ENCODE assay signal across 25 mouse cellular contexts in the genomic region with DNA sequence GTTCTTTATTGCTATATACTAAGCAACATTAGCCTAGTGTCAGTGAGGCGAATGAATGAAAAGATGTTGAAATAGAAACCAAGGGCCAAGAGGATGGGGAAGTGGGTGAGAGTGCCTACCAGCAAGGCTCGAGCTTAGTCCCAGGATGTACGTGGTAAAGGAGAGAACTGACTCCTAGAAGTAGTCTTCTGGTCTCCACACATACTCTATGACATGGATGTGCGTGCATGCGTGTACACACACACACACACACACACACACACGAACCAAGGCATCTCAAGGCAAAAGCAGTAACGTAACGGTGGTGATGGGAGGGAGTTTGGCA. TPM values are rescaled to one million over a fixed set of nuclear protein-coding genes. Genes with fewer than 3 reads are reported as not detected.
DNase-seq lines count a peak whose midpoint lies in the region; ATAC-seq and TF ChIP-seq lines count a peak whose summit lies in the region.
"Had no signal": no experiment of that assay in that cellular context is flagged by ENCODE, and none has a peak within 500 bp of the region (broad histone marks: within the 10 kb centered on the region; RNA-seq: fewer than 3 reads in every experiment).

No protein-coding gene starts in this region.

- peak overlapping the region; percentile 43; the same call in 1 of the 2 replicates for H3K4me2 ChIP-seq in liver, postnatal 0 days (ENCODE audit: low read depth, low read length)
- no peak overlapping the region for H3K4me2 ChIP-seq in liver, embryonic 11.5 days
- H3K4me2 ChIP-seq in CH12.LX (ENCODE audit: insufficient read depth, low read depth, poor library complexity, severe bottlenecking) = peak overlapping the region; percentile 91
- no peak overlapping the region for H3K4me2 ChIP-seq in intestine, postnatal 0 days (replicated peaks; ENCODE audit: low read depth)
- H3K4me2 ChIP-seq: embryonic facial prominence, embryonic 15.5 days; heart, embryonic 12.5 days; hindbrain, embryonic 15.5 days; midbrain, embryonic 11.5 days; neural tube, embryonic 13.5 days had no signal

- no peak for TF ChIP-seq EP300 in liver, postnatal 0 days (IDR thresholded peaks at IDR 0.05; ENCODE audit: low read depth)
- no peak for TF ChIP-seq EP300 in CH12.LX (IDR thresholded peaks at IDR 0.05; ENCODE audit: low read length)

- TF ChIP-seq POLR2A in CH12.LX (IDR thresholded peaks at IDR 0.05; ENCODE audit: low read depth, low read length) = no peak

- no peak for TF ChIP-seq CTCF in liver, postnatal 0 days (IDR thresholded peaks at IDR 0.05; ENCODE audit: low read depth)
- no peak for TF ChIP-seq CTCF in CH12.LX (conservative IDR thresholded peaks at IDR 0.05 in 1 of 2, IDR thresholded peaks at IDR 0.05 in 1 of 2; ENCODE audit: low read depth in 2 of 2, low read length in 2 of 2)
- no peak for TF ChIP-seq CTCF in intestine, postnatal 0 days (IDR thresholded peaks at IDR 0.05; ENCODE audit: low read depth)

- H3K4me3 ChIP-seq in liver, postnatal 0 days (ENCODE audit: low read depth, low read length) = no peak overlapping the region
- no peak overlapping the region for H3K4me3 ChIP-seq in liver, embryonic 11.5 days (ENCODE audit: low read depth, low read length)
- H3K4me3 ChIP-seq in CH12.LX (replicated peaks in 1 of 3; ENCODE audit: low read depth in 2 of 3, low read length in 2 of 3, poor library complexity in 1 of 3) = peak overlapping the region; percentile 43 to 47 (median 45)
- no peak overlapping the region for H3K4me3 ChIP-seq in intestine, postnatal 0 days (ENCODE audit: low read depth, low read length)
- H3K4me3 ChIP-seq: embryonic facial prominence, embryonic 10.5 days; embryonic facial prominence, embryonic 15.5 days; heart, adult 2 months; heart, embryonic 12.5 days; hindbrain, embryonic 10.5 days; hindbrain, embryonic 15.5 days; neural tube, embryonic 13.5 days had no signal

- no peak for DNase-seq in liver, postnatal 0 days
- DNase-seq in liver, embryonic 11.5 days (ENCODE audit: low spot score) = no peak
- peak; percentile 60 for DNase-seq in 416B (ENCODE audit: low read depth)
- DNase-seq in CH12.LX (ENCODE audit: extremely low read depth) = peak; percentile 29
- DNase-seq in layer of hippocampus, adult 9-11 months = no peak
- DNase-seq in right cerebral cortex, postnatal 14 days = no peak
- DNase-seq: cerebellum, adult 11-12 months; layer of hippocampus, postnatal 36 days; left cerebral cortex, postnatal 4 days; thymus, postnatal 4 days had no signal

- H3K4me1 ChIP-seq in liver, postnatal 0 days (ENCODE audit: insufficient read depth) = peaks cover 4% of the 10 kb centered on the region; the same call in 1 of the 2 replicates
- H3K4me1 ChIP-seq in liver, embryonic 11.5 days (replicated peaks; ENCODE audit: control insufficient read depth, insufficient read depth, low read length) = 0 out of 2 replicates have a peak, but pooled peaks cover 7% of the 10 kb centered on the region
- H3K4me1 ChIP-seq in CH12.LX (ENCODE audit: control insufficient read depth in 1 of 2, insufficient read depth in 2 of 2) = peaks cover 3 to 14% of the 10 kb centered on the region in 2 experiments
- H3K4me1 ChIP-seq in intestine, postnatal 0 days (replicated peaks; ENCODE audit: control insufficient read depth, insufficient read depth, low read length) = no peaks in the 10 kb centered on the region
- H3K4me1 ChIP-seq: embryonic facial prominence, embryonic 10.5 days; heart, embryonic 12.5 days; hindbrain, embryonic 15.5 days; neural tube, embryonic 13.5 days had no signal

- no peaks in the 10 kb centered on the region for H3K27me3 ChIP-seq in liver, postnatal 0 days (ENCODE audit: insufficient read depth, low read length)
- H3K27me3 ChIP-seq in liver, embryonic 11.5 days (replicated peaks; ENCODE audit: control insufficient read depth, insufficient read depth, low read length) = peaks cover 2% of the 10 kb centered on the region
- H3K27me3 ChIP-seq in CH12.LX (replicated peaks) = no peaks in the 10 kb centered on the region
- H3K27me3 ChIP-seq in intestine, postnatal 0 days (replicated peaks; ENCODE audit: control insufficient read depth, insufficient read depth, low read length) = no peaks in the 10 kb centered on the region
- H3K27me3 ChIP-seq: embryonic facial prominence, embryonic 15.5 days; hindbrain, embryonic 15.5 days; neural tube, embryonic 13.5 days had no signal

- no peak for TF ChIP-seq RAD21 in CH12.LX (IDR thresholded peaks at IDR 0.05; ENCODE audit: low read depth, low read length)

- in situ Hi-C loops in CH12.LX (cut with MboI; ENCODE audit: low pct_ligation_motif_present, low pct_unique_long_range_greater_than_20kb, low sequenced_read_pairs) = loop anchor here (10.0 kb wide), 1 partner anchor 178 kb away; no protein-coding TSS in a partner anchor

- no peak overlapping the region for H3K27ac ChIP-seq in liver, postnatal 0 days (ENCODE audit: low read depth)
- H3K27ac ChIP-seq in liver, embryonic 11.5 days (ENCODE audit: low read depth, low read length) = no peak overlapping the region
- no peak overlapping the region for H3K27ac ChIP-seq in CH12.LX (ENCODE audit: insufficient read depth, low read depth)
- H3K27ac ChIP-seq in intestine, postnatal 0 days (ENCODE audit: low read depth, low read length) = no peak overlapping the region
- H3K27ac ChIP-seq: embryonic facial prominence, embryonic 10.5 days; heart, adult 2 months; hindbrain, embryonic 10.5 days; hindbrain, embryonic 15.5 days; kidney, postnatal 0 days; liver, embryonic 14.5 days; macrophage; neural tube, embryonic 13.5 days had no signal

- dilution Hi-C loops in CH12.LX (cut with MboI; ENCODE audit: extremely low pct_ligation_motif_present, extremely low pct_unique_long_range_greater_than_20kb, low sequenced_read_pairs) = no loop called here

- no peak for ATAC-seq in liver, postnatal 0 days
- no peak for ATAC-seq in liver, embryonic 11.5 days (replicated peaks; ENCODE audit: low FRiP score)
- peak; percentile 89 for ATAC-seq in megakaryocyte, adult 5-6 weeks (ENCODE audit: poor library complexity, severe bottlenecking)
- no peak for ATAC-seq in intestine, postnatal 0 days
- ATAC-seq: inflammation-experienced regulatory T-cells, adult 6 months had no signal

- no peak overlapping the region for H3K9ac ChIP-seq in liver, postnatal 0 days (replicated peaks)
- no peak overlapping the region for H3K9ac ChIP-seq in liver, embryonic 11.5 days (ENCODE audit: low read depth, low read length)
- H3K9ac ChIP-seq in CH12.LX (ENCODE audit: insufficient read depth, low read depth) = 0 out of 2 replicates have a peak overlapping the region, but pooled peaks have one; percentile 39
- H3K9ac ChIP-seq in intestine, postnatal 0 days (ENCODE audit: low read depth, low read length) = no peak overlapping the region
- H3K9ac ChIP-seq: embryonic facial prominence, embryonic 15.5 days; heart, embryonic 12.5 days; hindbrain, embryonic 15.5 days; liver, embryonic 14.5 days; neural tube, embryonic 13.5 days had no signal

- WGBS in liver, postnatal 0 days (ENCODE audit: insufficient replicate concordance) = 69% methylated on average over 8 of the region's 8 CpGs
- 84% methylated on average over 8 of the region's 8 CpGs for whole genome bisulfite sequencing in liver, embryonic 11.5 days
- 89% methylated on average over 8 of the region's 8 CpGs for WGBS in intestine, postnatal 0 days

- no peaks in the 10 kb centered on the region for H3K36me3 ChIP-seq in liver, postnatal 0 days (replicated peaks; ENCODE audit: insufficient read depth, low read length)
- no peaks in the 10 kb centered on the region for H3K36me3 ChIP-seq in liver, embryonic 11.5 days (ENCODE audit: control insufficient read depth, insufficient read depth, low read length)
- H3K36me3 ChIP-seq in CH12.LX (replicated peaks in 1 of 2; ENCODE audit: control insufficient read depth in 1 of 2, insufficient read depth in 1 of 2, low read length in 1 of 2) = no peaks in the 10 kb centered on the region
- H3K36me3 ChIP-seq in intestine, postnatal 0 days (ENCODE audit: control insufficient read depth, insufficient read depth) = no peaks in the 10 kb centered on the region
- H3K36me3 ChIP-seq: embryonic facial prominence, embryonic 10.5 days; embryonic facial prominence, embryonic 15.5 days; G1E; heart, embryonic 12.5 days; hindbrain, embryonic 10.5 days; hindbrain, embryonic 15.5 days; neural tube, embryonic 13.5 days had no signal

- H3K9me3 ChIP-seq in liver, postnatal 0 days (ENCODE audit: low read length) = no peaks in the 10 kb centered on the region
- no peaks in the 10 kb centered on the region for H3K9me3 ChIP-seq in liver, embryonic 11.5 days (ENCODE audit: control insufficient read depth, low read length)
- H3K9me3 ChIP-seq in CH12.LX (replicated peaks; ENCODE audit: low read length) = no peaks in the 10 kb centered on the region
- H3K9me3 ChIP-seq in intestine, postnatal 0 days (ENCODE audit: control insufficient read depth) = no peaks in the 10 kb centered on the region
- H3K9me3 ChIP-seq: embryonic facial prominence, embryonic 10.5 days; embryonic facial prominence, embryonic 15.5 days; G1E; heart, embryonic 12.5 days; hindbrain, embryonic 10.5 days; hindbrain, embryonic 15.5 days; neural tube, embryonic 13.5 days had no signal

- no peaks in the 10 kb centered on the region for H3K79me2 ChIP-seq in CH12.LX (replicated peaks; ENCODE audit: control insufficient read depth, extremely low read depth, insufficient read depth, poor library complexity, severe bottlenecking)

TF ChIP-seq in CH12.LX, 34 proteins besides CTCF, POLR2A, EP300 and RAD21:
- TF ChIP-seq IRF4 (IDR thresholded peaks at IDR 0.05; ENCODE audit: low read depth, low read length) = no peak
- no peak for TF ChIP-seq ELF1 (IDR thresholded peaks at IDR 0.05; ENCODE audit: low read depth, low read length)
- no peak for TF ChIP-seq E2F4 (IDR thresholded peaks at IDR 0.05; ENCODE audit: insufficient replicate concordance, low read depth, low read length)

RNA-seq across cellular contexts. Expression of a gene that starts 50.0 kb away (rescaled TPM):
- 2.7 and 2.9 TPM in 2 replicates for polyA plus RNA-seq in liver, postnatal 0 days (2015; fragmentation: Nextera tagmentation; extraction: Ambion mirVana)
- 7.7 and 8.2 TPM in 2 replicates for polyA plus RNA-seq in liver, embryonic 11.5 days (2014; fragmentation: Nextera tagmentation; extraction: Ambion mirVana)
- 2.1 and 2.4 TPM in 2 replicates for total RNA-seq in CH12.LX (2012; rRNA removed)
- total RNA-seq in CH12.LX (2014; rRNA removed) = 2.1 and 2.5 TPM in 2 replicates
- polyA plus RNA-seq in CH12.LX (2012; ENCODE audit: insufficient read length, low read depth) = 3.3 and 3.6 TPM in 2 replicates
- 0.62 TPM in 1 of 2 replicates, not detected in the other for total RNA-seq in megakaryocyte, adult 5-6 weeks (2015)
- total RNA-seq in megakaryocyte, adult 5-6 weeks (2017) = 0.99 and 1.7 TPM in 2 replicates
- polyA plus RNA-seq in intestine, postnatal 0 days (2015; fragmentation: Nextera tagmentation; extraction: Ambion mirVana) = 21.2 and 22.5 TPM in 2 replicates
- polyA plus RNA-seq: G1E had no signal

Comparison
In these comparisons a context has a peak if more than half of its experiments do, and no peak if none do; other contexts are left out.
1. H3K4me2 ChIP-seq: peak in liver, postnatal 0 days (single experiment) and CH12.LX (single experiment); none in liver, embryonic 11.5 days (single experiment) and intestine, postnatal 0 days (single experiment).
2. DNase-seq: peak in 416B (single experiment) and CH12.LX (single experiment); none in liver, postnatal 0 days (single experiment), liver, embryonic 11.5 days (single experiment), layer of hippocampus, adult 9-11 months (single experiment) and right cerebral cortex, postnatal 14 days (single experiment).
3. H3K4me3 ChIP-seq: peak in CH12.LX (3 of 3); none in liver, postnatal 0 days (single experiment), liver, embryonic 11.5 days (single experiment) and intestine, postnatal 0 days (single experiment).